Mouse (Mus musculus) lung, adult 2 months (tissue): Measurements from ENCODE around the gene Cbln3. TPM values are rescaled to one million over a fixed set of nuclear protein-coding genes. Genes with fewer than 3 reads are reported as not detected.

ENCODE experiments used
- DNase-seq: peaks from one replicate; pipeline ENCODE4 v3.0.0; 2022
- H3K4me1 ChIP-seq: fragments of 200-500 bp; 2 replicates; pipeline ENCODE4 v1.6.1; 2011; ENCODE audit warnings: low read length; ENCODE audit not compliant: control insufficient read depth, insufficient read depth
- H3K4me3 ChIP-seq: fragments of 200-500 bp; replicated peaks from 2 replicates; pipeline ENCODE3; 2011; ENCODE audit warnings: low read depth, mild to moderate bottlenecking, control low read depth, low read length; ENCODE audit errors: extremely low read depth
- CTCF ChIP-seq: fragments of 200-500 bp; IDR thresholded peaks from 2 replicates; pipeline ENCODE4 v1.5.1; 2011; ENCODE audit warnings: mild to moderate bottlenecking, low read length, control low read depth; ENCODE audit not compliant: insufficient read depth
- POLR2A ChIP-seq: fragments of 200-500 bp; IDR thresholded peaks from 2 replicates; pipeline ENCODE4 v1.6.1; 2011; ENCODE audit warnings: low read depth, mild to moderate bottlenecking, control low read depth, low read length, borderline replicate concordance; ENCODE audit errors: extremely low read depth
- WGBS: fragments of 180-500 bp; shearing (Covaris S2); methylation state at CpG from one replicate; pipeline ENCODE4 v1.1.7; 2018; 5-methylcytosine and 5-hydroxymethylcytosine counted together
- polyA plus RNA-seq: library from polyadenylated mRNA; depleted of rRNA; stranded (reverse); fragments of >200 nt; gene quantifications from 2 replicates; pipeline ENCODE4 v1.2.3, GENCODE M21; 2012

Cbln3 gene
- polyA plus RNA-seq, 1 experiment: 0.15 TPM

DNA sequence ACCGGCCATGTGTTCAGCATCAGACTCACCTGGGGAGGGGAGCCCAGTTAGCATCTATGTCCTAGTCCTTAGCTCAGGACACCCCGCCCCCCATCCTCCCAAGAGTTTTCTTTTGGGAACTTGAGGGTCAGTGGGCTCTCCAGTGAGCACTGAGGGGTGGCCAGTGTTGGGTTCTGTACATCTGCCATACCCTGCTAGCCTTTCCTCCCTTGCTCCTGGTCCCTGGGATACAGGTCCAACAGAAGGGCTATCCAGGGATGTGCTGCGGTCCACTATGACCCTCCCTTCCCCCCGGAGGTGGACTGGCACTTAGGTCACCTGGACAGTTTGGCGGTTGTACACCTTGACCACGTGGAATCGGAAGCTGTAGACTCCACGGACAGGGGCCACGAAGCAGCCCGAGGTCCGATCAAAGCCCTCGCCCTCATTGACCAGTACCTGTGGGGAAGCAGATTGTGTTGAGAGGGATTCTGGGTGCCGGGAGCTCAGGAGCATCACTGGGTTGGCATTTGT, 987 bp downstream of the Cbln3 start:
- Histone ChIP-seq H3K4me3 (no peak overlapping the region), H3K4me1 (peaks cover 14% of the 10 kb centered on the region)
- TF ChIP-seq CTCF (no peak), POLR2A (no peak)
- no peak for DNase-seq
- WGBS: 96% methylated on average over 13 of the region's 13 CpGs

DNA sequence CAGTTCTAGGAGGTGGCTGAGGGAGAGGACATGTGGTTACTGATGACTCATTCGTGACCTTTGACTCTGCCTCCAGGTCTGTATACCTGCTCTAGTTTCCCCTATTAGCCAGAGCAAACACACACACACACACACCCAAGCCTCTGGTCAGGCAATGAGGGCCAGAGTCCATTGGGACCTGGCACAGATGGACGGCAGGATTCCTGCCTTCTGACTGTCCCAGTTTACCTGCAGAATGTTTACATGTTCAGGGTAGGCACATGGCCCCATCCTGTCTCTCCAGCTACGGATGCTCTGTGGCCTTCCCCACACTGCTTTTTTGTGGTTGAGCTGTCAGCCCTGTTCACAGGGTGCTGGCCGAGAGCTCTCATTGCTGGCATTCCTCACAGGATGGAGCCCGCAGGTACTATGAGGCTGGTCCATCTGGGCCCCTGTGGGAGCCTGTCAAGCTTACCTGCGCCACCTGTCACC, 2.0 kb downstream of the Cbln3 start:
- H3K4me1 ChIP-seq: peaks cover 14% of the 10 kb centered on the region
- no peak overlapping the region for H3K4me3 ChIP-seq
- WGBS: 63% methylated on average over 6 of the region's 6 CpGs
- TF ChIP-seq POLR2A (no peak), CTCF (no peak)
- DNase-seq: no peak

DNA sequence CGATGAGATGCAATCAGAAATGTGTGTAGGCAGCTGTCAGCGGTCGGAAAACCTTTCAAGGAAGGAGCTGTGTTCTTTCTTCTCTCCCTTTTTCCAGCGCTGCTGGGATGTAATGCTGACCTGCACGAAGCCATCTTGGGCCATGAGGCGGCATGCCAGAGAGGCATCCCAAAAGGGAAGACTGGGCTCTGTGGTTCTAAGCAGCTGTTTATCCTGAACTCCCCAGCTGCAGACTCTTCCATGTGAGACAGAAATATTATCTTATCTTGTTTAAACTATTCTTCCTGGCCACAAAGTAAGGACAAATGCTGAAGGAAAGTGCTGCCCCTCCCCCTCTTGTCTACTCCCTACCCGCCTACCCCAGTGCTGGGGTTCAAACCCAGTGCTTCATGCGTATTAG, 3.2 kb downstream of the Cbln3 start:
- no peak for DNase-seq
- Histone ChIP-seq H3K4me3 (no peak overlapping the region), H3K4me1 (peaks cover 6% of the 10 kb centered on the region; the same call in 1 of the 2 replicates)
- TF ChIP-seq CTCF: no peak
- WGBS: 55% methylated on average over 8 of the region's 8 CpGs

DNA sequence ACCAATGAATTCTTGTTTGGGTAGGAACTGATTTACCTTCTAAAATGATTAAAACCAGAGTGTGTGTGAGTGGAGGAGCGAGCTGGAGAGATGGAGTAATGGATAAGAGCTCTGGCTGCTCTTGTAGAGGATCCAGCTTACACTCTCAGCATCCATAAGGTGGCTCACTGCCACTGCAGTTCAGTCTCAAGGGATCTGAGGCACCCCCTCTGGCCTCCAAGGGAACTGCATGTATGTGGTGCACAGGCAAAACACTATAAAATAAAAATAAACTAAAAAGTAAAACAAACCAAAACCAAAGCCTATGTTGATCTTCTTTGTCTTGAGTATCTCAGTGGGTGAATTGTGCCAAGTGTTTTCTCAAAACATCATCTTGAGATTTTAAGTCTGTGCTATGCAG, 4.6 kb downstream of the Cbln3 start:
- Histone ChIP-seq H3K4me1 (peaks cover 6% of the 10 kb centered on the region; the same call in 1 of the 2 replicates), H3K4me3 (no peak overlapping the region)
- TF ChIP-seq POLR2A: no peak
- peak; percentile 93 for TF ChIP-seq CTCF
- DNase-seq: peak; percentile 71
- 19% methylated on average over 1 of the region's 1 CpGs for WGBS

DNA sequence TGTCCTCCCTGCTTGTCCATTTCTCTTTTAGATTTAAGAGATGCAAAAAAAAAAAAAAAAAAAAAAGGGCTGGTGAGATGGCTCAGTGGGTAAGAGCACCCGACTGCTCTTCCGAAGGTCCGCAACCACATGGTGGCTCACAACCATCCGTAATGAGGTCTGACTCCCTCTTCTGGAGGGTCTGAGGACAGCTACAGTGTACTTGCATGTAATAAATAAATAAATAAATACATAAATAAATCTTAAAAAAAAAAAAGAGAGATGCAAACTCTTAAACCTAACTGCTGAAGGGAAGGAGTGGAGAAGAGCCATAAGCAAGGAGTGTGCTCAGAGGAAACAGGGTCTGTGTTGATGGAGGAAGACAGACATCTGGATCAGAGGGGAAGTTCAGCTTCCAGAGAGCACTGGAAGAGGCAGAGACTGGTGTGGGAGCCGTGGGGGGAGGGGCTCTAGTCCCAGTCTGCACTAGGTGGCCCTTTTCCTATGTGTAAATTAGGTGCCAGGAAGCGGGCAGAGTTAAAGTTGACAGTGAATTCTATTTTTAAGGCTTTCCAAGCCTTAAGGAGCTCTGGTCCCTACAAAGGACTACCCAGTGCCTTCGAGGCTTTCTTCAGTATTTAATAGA, 5.8 kb downstream of the Cbln3 start:
- DNase-seq: no peak

DNA sequence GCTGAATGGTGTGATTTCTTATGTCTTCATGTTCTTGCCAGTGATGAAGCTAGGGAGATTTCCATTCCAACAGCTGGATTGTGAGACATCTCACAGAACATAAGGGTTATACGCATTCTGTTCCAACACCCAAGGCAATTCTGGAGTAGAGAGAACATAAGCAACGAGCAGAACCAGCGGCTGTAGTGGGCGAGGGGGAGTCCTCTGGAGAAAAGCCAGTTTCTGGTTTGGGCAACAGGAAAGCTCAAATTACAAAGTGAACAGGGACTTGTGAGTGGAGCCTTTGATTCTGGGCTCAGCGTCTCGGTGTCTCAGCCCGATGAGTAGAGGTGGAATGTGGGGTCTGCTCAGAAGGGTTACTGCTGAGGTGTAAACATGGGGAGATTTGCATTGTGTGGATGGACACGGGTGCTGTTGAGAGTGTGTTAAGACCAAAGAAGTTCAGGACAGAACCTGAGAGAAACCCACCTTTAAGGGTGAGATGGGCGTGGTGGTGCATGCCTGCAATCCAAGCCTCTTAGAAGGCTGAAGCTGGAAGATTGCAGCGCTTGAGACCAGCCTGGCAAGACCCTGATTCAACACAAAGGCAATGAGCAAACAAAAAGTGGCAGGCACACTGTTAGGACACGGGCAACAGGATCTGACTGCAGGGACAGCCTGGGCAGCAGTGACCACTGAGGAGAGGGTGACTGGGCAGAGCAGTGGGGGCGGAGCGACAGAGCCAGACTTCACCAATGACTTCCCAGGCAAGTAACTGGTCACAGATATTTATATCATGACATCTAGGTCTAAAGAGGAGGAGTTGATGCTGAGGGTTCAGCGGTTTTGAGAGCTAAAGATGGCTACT, 6.5 kb downstream of the Cbln3 start:
- no peak for TF ChIP-seq CTCF
- TF ChIP-seq POLR2A: no peak
- Histone ChIP-seq H3K4me1 (0 out of 2 replicates have a peak, but pooled peaks cover 3% of the 10 kb centered on the region), H3K4me3 (no peak overlapping the region)
- no peak for DNase-seq
- 15% methylated on average over 14 of the region's 14 CpGs for WGBS

More for the DNA sequence above, 5.8 kb downstream of the Cbln3 start:
- 0 out of 2 replicates have a peak, but pooled peaks cover 3% of the 10 kb centered on the region for H3K4me1 ChIP-seq
- H3K4me3 ChIP-seq: no peak overlapping the region
- TF ChIP-seq POLR2A (no peak), CTCF (0 out of 2 replicates have a peak, but pooled peaks have one; percentile 2)
- 14% methylated on average over 7 of the region's 7 CpGs for WGBS

DNA sequence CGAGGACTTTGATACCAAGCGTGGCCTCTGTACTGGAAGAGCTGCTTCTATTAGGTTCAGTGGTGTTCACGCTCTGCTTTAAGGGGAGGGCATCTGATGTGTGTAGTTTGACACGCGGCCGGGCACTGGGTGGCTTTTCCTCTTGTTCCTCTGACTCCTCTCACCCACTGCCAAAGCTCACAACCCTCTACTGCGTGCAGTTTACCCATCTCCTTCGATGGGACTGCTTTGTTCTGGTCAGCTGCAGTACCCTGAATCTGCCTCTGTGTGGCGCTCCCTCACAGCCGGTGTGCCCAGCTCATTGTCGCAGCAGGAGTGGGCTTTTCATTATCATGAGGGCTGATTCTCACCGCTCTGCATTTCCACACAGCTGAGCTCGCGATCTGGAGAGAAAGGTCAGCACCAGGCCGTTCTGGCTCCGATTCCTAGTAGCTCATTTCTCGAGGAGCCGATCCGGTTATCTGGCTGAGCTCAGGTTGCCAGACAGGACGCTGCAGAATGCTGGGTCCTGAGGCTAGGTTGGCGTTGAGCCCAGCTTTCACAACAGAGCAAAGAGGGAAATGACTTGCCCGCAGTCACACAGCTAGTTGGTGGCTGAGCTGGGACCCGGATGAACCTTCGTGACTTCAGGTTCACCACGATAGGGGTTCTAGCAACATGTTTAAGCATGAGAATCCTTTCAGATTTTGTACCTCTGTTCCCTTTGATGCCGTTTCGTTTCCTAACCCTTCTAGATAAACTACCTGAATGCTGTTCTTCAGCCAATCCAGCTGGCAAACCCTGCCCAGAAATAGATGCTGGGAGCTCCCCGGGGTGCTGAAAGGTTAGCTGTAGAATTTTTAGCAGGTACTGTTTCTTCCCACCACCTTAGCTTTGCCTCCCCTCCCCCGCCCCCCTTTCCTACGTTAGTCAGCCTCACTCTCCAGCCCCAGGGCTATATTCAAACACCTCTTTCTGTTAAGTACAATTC, 10.2 kb downstream of the Cbln3 start:
- 12% methylated on average over 30 of the region's 30 CpGs for WGBS
- TF ChIP-seq POLR2A (no peak), CTCF (peak; percentile 88)
- H3K4me3 ChIP-seq: peak overlapping the region; percentile 4
- H3K4me1 ChIP-seq: 0 out of 2 replicates have a peak, but pooled peaks cover 3% of the 10 kb centered on the region
- peak; percentile 75 for DNase-seq

DNA sequence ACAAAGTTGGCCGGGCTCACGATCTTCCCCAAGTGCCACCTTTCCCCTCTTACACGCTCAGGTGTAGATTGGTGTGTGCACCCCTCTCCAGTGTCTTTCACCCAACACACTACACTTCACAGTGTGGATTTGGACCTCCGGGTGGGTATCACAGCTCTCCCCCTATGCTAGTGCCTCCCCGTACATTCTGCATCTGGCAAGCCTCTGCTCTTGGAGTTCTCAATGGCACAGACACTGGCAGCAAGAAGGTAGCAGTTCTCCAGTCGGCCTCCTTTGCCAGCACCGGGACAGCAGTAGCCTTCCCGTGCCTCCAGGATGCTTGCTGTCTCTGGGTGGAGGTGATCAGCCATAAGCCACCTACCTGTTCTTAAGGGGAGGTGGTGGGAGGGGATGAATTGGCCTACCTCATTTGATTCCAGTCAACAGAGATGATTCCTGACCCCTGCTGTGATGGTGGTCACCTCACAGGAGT, 10.9 kb downstream of the Cbln3 start:
- H3K4me1 ChIP-seq: 0 out of 2 replicates have a peak, but pooled peaks cover 3% of the 10 kb centered on the region
- no peak overlapping the region for H3K4me3 ChIP-seq
- 76% methylated on average over 8 of the region's 8 CpGs for WGBS
- no peak for DNase-seq
- no peak for TF ChIP-seq POLR2A
- TF ChIP-seq CTCF: no peak

DNA sequence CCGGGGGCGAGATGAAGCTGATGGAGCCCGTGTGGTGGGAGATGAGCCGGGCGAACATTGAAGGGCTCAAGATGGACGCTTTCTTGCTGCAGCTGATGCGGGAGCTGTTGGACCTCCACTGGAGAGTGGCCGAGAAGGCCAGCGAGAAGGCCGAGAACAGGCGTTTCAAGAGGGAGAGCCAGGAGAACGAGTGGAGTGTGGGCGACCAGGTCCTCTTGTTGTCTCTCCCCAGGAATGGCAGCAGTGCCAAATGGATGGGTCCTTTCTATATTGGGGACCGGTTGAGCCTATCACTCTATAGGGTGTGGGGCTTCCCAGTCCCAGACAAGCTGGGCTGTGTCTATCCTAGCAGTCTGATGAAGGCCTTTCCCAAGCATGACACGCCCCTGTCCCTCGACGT, 11.6 kb downstream of the Cbln3 start:
- TF ChIP-seq CTCF (no peak), POLR2A (no peak)
- no peak overlapping the region for H3K4me3 ChIP-seq
- DNase-seq: no peak
- H3K4me1 ChIP-seq: 0 out of 2 replicates have a peak, but pooled peaks cover 3% of the 10 kb centered on the region
- WGBS: 87% methylated on average over 17 of the region's 17 CpGs
